Mouse (Mus musculus) forebrain, embryonic 16.5 days (tissue): ENCODE data around the gene Thada. TPM values are rescaled to one million over a fixed set of nuclear protein-coding genes. Genes with fewer than 3 reads are reported as not detected.

ENCODE experiments used
- ATAC-seq: fragments of 200-750 bp; cut with Nextera tagmentation; 2 replicates; pipeline ENCODE4 v1.8.0; 2017; ENCODE audit warnings: mild to moderate bottlenecking, moderate library complexity
- H3K27ac ChIP-seq: fragments of 300-500 bp; sonication (generic); 2 replicates; pipeline ENCODE4 v1.5.1; 2014; ENCODE audit warnings: low read length, control low read depth
- H3K27me3 ChIP-seq: fragments of 300-500 bp; sonication (generic); replicated peaks from 2 replicates; pipeline ENCODE4 v1.6.1; 2014; ENCODE audit warnings: low read length; ENCODE audit not compliant: control insufficient read depth, insufficient read depth
- H3K36me3 ChIP-seq: fragments of 300-500 bp; sonication (generic); 2 replicates; pipeline ENCODE4 v1.6.1; 2014; ENCODE audit not compliant: control insufficient read depth, insufficient read depth
- H3K4me1 ChIP-seq: fragments of 300-500 bp; sonication (generic); replicated peaks from 2 replicates; pipeline ENCODE4 v1.6.1; 2014; ENCODE audit warnings: low read length; ENCODE audit not compliant: control insufficient read depth, insufficient read depth
- H3K4me2 ChIP-seq: fragments of 300-500 bp; sonication (generic); 2 replicates; pipeline ENCODE4 v1.6.1; 2014; ENCODE audit warnings: mild to moderate bottlenecking, low read length, control low read depth
- H3K4me3 ChIP-seq: fragments of 300-500 bp; sonication (generic); replicated peaks from 2 replicates; pipeline ENCODE4 v1.5.1; 2014; ENCODE audit warnings: mild to moderate bottlenecking, low read length, control low read depth
- H3K9ac ChIP-seq: fragments of 300-500 bp; sonication (generic); replicated peaks from 2 replicates; pipeline ENCODE4 v1.6.1; 2014; ENCODE audit warnings: low read depth, low read length, control low read depth
- H3K9me3 ChIP-seq: fragments of 300-500 bp; sonication (generic); 2 replicates; pipeline ENCODE4 v1.6.1; 2016; ENCODE audit warnings: low read length; ENCODE audit not compliant: control insufficient read depth
- WGBS: fragments of 180-500 bp; shearing (Covaris S2); extraction: QIAGEN DNeasy Blood & Tissue Kit; methylation state at CpG from one replicate; pipeline ENCODE4 v1.1.7; 2014; 5-methylcytosine and 5-hydroxymethylcytosine counted together
- polyA plus RNA-seq: library from polyadenylated mRNA; unstranded; fragments of >200 nt; fragmentation: Nextera tagmentation; extraction: Ambion mirVana; gene quantifications from 2 replicates; pipeline ENCODE4 v1.2.1, GENCODE M21; 2015

Thada gene
- polyA plus RNA-seq, 1 experiment from 2014 or later: 6.6 TPM

DNA sequence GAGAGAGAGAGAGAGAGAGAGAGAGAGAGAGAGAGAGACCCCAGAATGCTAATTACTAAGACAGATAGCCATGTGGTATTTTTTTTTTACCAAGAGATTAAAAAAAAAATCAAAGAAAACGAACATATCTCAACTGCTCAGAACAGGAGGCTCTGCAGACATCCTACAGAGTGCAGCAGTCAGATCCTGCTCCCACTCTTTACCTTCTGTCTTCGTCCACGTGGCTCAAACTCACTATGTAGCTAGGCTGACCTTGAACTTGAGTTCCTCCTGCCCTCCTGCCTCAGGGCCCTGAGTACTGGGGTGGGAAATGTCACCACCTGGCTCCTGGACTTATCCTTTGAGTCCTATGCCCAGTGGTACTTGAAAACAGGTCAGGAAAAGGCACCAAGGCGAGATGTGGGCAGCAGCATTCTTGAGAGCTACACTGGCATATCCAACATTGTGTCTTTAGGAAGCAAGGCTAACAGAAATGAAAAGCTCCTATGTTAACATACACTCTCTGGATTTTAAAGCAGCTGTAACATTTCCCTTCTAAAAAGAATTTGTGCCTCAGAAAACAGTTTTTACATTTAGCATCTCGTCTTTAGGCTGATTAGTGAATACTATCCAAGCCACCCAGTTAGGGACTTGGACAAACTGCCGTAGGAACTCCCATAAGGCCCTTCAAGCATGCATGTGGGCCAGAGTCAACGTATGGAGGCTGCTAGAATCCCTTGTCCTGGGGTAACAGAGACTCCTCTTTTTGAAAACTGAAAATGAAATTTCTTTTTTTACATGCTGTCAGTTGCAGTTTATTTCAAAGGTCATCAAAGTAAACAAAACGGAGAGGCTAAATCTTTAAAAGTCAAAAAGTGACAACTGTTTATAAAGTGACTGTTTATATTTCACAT lies 183.4 kb downstream of the Thada start:
- Histone ChIP-seq H3K36me3 (no peaks in the 10 kb centered on the region), H3K27ac (no peak overlapping the region), H3K4me1 (no peaks in the 10 kb centered on the region), H3K9ac (no peak overlapping the region), H3K4me2 (no peak overlapping the region), H3K9me3 (no peaks in the 10 kb centered on the region), H3K4me3 (no peak overlapping the region), H3K27me3 (no peaks in the 10 kb centered on the region)
- ATAC-seq: no peak
- WGBS: 83% methylated on average over 8 of the region's 8 CpGs

DNA sequence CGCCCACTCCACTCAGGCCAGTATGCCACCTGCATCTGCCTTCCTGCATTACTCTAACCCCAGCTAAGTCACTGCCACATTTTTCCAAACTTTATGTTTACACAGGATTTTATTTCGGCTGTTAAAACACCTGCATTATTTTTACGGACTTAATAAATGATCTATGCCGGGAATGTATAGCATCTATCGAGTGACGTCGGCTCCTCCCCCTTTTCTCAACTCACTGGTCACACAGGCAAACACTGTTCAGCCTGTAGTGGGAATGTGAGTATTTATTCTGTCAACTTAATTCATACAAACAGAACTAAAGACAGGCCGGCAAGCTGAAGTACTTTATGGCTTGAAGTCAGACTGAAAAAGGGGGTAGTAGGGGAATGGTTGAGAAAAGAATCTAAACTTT lies 187.0 kb downstream of the Thada start:
- 84% methylated on average over 8 of the region's 8 CpGs for WGBS
- Histone ChIP-seq H3K4me2 (no peak overlapping the region), H3K9me3 (no peaks in the 10 kb centered on the region), H3K9ac (no peak overlapping the region), H3K27ac (no peak overlapping the region), H3K36me3 (no peaks in the 10 kb centered on the region), H3K27me3 (no peaks in the 10 kb centered on the region), H3K4me3 (no peak overlapping the region), H3K4me1 (peaks cover under 1% of the 10 kb centered on the region)
- no peak for ATAC-seq

DNA sequence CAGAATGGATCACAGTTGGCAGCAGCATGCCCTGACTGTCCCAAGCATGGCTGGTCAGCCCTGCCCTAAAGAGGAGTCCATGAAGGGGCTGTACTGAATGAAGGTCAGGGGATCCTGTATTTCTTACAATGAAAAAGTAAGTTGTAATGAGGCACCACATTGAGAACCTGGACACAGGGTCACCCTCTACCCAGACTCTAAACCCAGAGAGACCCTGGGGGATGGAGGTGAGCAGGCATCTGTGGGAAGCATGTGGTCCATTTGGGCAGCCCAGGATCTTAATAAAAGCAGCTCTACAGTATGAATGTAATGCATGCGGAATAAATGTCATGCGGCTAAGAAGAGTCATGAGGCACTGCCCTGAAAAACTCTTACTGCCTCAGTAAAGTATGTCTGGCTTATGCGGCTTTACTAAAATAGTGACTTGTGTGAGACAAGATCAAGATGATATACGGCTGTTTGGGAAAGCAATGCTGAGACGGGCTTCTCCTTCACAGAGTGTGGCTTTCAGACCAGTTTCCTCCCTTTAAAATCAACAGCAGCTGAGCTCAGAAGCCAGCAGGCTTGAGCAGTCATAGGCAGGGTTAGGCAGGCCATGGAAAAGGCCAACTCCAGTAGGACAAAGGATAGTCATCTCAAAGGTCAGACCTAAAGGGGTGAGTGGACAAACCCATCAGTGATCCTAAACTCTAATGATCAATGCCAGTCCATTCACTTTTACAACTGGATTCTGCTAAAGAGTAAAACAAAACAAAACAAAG lies 187.6 kb downstream of the Thada start:
- WGBS: 91% methylated on average over 5 of the region's 5 CpGs
- ATAC-seq: no peak
- no peaks in the 10 kb centered on the region for H3K9me3 ChIP-seq
- no peaks in the 10 kb centered on the region for H3K36me3 ChIP-seq
- H3K9ac ChIP-seq: no peak overlapping the region
- peaks cover 6% of the 10 kb centered on the region for H3K4me1 ChIP-seq
- H3K27ac ChIP-seq: no peak overlapping the region
- H3K27me3 ChIP-seq: no peaks in the 10 kb centered on the region
- H3K4me2 ChIP-seq: no peak overlapping the region
- no peak overlapping the region for H3K4me3 ChIP-seq

DNA sequence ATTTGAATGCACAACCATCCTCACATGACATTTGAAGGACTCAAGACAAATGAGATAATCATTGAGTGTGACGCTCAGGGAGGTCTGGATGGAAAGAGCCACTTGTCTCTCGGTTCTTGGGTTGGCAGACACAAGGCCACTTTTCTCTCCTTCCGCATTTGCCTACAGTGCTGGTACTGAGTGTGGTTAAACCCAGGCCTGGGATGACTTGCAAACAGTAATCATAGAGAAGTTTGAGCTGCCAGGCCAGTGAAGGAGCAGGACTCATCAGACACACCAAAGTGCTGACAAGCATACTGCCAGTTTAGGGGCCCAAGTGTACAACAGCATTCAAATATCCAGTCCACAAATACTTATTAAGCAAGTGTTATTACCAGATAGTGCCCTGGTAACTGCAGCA lies 191.0 kb downstream of the Thada start:
- Histone ChIP-seq H3K4me3 (no peak overlapping the region), H3K4me2 (no peak overlapping the region), H3K9ac (no peak overlapping the region), H3K27ac (no peak overlapping the region), H3K9me3 (no peaks in the 10 kb centered on the region), H3K36me3 (no peaks in the 10 kb centered on the region), H3K4me1 (peaks cover 13% of the 10 kb centered on the region), H3K27me3 (no peaks in the 10 kb centered on the region)
- WGBS: 79% methylated on average over 3 of the region's 3 CpGs
- ATAC-seq: no peak

DNA sequence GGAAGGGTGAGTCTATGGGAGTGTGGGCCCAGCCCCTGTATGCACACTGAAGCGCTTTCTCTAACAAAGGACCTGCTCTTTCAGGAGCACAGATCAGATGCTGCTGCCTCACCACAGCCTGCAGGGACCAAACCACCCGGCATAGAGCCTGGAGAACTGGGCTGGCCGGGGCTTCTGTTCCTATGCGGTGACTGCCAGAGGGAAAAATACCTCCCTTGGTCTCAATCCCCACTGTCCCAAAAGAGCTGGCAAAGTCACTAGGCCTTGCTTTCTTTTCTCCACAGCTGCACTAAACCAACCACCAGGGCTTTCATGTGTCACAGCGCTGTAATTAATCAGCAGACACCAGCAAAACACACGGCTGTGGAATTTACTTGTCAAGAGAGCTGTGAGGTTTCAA lies 191.8 kb downstream of the Thada start:
- WGBS: 19% methylated on average over 6 of the region's 6 CpGs
- ATAC-seq: peak; percentile 68
- Histone ChIP-seq H3K9me3 (no peaks in the 10 kb centered on the region), H3K4me3 (no peak overlapping the region), H3K36me3 (no peaks in the 10 kb centered on the region), H3K4me1 (peaks cover 13% of the 10 kb centered on the region), H3K27me3 (no peaks in the 10 kb centered on the region), H3K4me2 (no peak overlapping the region), H3K9ac (no peak overlapping the region), H3K27ac (peak overlapping the region; percentile 58)

DNA sequence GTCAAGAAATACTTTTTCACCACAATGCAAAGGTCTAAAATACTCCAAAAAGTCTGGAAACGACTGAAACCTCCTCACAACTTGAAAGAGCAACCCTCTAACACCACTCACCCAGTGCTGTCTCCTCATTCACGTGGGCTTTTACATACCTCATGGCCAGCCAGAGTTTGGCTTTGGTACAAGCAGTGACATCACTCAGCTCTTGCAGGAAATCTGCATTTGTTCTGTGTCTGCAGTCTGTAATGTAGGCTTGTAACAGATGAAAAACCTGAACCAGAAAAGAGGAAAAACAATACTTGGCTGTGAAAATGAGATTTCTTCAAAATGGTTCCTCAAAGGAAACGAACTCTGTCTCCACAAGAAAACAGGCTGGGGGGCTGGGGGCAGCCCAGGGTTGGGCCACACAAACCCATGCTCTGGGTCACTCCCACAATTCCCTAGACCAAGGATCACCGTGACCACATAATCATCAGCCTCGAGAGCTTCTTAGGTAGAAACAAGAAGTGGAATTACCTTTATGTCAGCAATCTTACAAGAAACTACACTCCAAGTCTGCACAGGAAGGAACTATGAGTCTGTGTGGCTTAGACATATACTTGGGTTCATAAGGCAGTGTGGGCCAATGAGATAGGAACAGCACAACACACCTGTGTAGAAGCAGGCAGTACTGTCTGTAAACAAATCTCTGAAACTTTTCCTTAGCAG lies 193.3 kb downstream of the Thada start:
- ATAC-seq: peak; percentile 59; the same call in 1 of the 2 replicates
- Histone ChIP-seq H3K4me1 (peaks cover 13% of the 10 kb centered on the region), H3K9ac (no peak overlapping the region), H3K36me3 (no peaks in the 10 kb centered on the region), H3K4me3 (no peak overlapping the region), H3K4me2 (no peak overlapping the region), H3K9me3 (no peaks in the 10 kb centered on the region), H3K27ac (0 out of 2 replicates have a peak overlapping the region, but pooled peaks have one; percentile 17), H3K27me3 (no peaks in the 10 kb centered on the region)
- 42% methylated on average over 5 of the region's 5 CpGs for WGBS

DNA sequence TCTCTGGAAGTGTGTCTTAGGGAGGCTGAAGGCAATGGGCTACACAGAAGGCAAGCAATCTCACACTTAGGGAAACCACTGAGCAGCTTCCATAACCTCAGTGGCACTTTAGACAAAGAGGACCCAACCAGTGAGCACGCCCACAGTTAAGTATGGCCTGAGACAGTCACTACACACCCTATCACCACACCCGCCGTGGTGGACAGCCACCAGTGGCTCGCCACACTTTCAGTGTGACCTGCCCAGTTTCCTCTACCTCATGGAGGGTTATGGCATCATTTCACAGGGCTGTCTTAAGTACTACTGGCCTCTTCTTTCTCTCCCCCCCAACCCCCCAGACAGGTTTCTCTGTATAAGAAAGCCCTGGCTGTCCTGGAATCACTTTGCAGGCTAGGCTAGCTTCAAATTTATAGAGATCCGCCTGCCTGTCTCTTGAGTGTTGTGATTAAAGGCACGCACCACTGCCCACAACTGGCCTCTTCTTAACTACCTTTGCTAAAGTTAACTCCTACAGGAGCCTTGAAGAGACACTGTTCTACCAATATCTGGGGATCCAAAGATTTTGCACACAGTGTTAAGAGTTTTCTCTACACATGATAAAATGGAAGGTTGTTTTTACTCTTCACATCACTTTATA lies 194.3 kb downstream of the Thada start:
- no peak overlapping the region for H3K9ac ChIP-seq
- H3K4me3 ChIP-seq: no peak overlapping the region
- no peaks in the 10 kb centered on the region for H3K9me3 ChIP-seq
- H3K36me3 ChIP-seq: no peaks in the 10 kb centered on the region
- H3K27ac ChIP-seq: no peak overlapping the region
- no peak for ATAC-seq
- H3K4me2 ChIP-seq: no peak overlapping the region
- peaks cover 13% of the 10 kb centered on the region for H3K4me1 ChIP-seq
- WGBS: 97% methylated on average over 6 of the region's 6 CpGs
- H3K27me3 ChIP-seq: no peaks in the 10 kb centered on the region

DNA sequence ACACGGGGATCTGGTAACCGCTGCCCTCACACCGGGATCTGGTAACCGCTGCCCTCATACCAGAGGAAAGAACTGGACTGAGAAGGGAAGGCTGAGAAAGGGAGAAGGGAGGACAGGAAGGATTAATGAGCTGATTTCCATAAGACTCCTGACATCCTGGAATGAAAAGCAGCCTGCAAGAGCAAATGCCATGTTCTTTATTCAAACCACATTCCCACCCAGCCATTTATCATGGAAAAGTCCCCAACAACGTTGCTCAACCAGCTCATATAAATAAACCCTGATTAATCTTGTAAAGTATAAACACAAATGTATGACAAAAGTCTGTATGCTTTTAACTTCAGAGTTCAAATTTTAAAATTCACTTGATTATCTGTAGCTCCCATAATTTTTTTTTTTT lies 196.3 kb downstream of the Thada start:
- H3K9ac ChIP-seq: no peak overlapping the region
- peaks cover 13% of the 10 kb centered on the region for H3K4me1 ChIP-seq
- H3K4me2 ChIP-seq: no peak overlapping the region
- H3K27me3 ChIP-seq: no peaks in the 10 kb centered on the region
- H3K9me3 ChIP-seq: no peaks in the 10 kb centered on the region
- H3K27ac ChIP-seq: no peak overlapping the region
- no peak overlapping the region for H3K4me3 ChIP-seq
- 89% methylated on average over 5 of the region's 5 CpGs for WGBS
- no peaks in the 10 kb centered on the region for H3K36me3 ChIP-seq
- no peak for ATAC-seq

DNA sequence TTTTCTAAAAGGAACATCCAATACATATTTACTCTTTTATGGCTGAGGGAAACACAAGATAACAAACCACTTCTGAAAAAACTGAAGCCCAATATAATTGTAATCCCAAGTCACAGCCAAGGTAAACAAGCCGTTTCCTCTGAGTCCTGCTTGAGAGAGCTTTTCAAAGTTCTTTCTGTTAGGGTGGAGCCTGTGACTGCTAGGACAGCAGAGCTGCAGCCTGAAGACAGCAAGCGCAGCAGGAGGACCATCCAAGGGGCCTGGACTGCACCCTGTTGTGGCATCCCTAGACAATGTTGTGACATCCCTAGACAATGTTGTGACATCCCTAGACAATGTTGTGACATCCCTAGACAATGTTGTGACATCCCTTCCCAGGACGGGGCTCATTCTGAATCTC lies 197.6 kb downstream of the Thada start:
- WGBS: 70% methylated on average over 3 of the region's 3 CpGs
- Histone ChIP-seq H3K36me3 (no peaks in the 10 kb centered on the region), H3K4me1 (peaks cover 8% of the 10 kb centered on the region), H3K27me3 (no peaks in the 10 kb centered on the region), H3K27ac (no peak overlapping the region), H3K9ac (no peak overlapping the region), H3K9me3 (no peaks in the 10 kb centered on the region), H3K4me3 (no peak overlapping the region), H3K4me2 (no peak overlapping the region)
- ATAC-seq: no peak
